Mouse (Mus musculus) lung, postnatal 0 days (tissue): ENCODE data around the gene Polr3e. TPM values are rescaled to one million over a fixed set of nuclear protein-coding genes. Genes with fewer than 3 reads are reported as not detected.
"Not testable (repeated sequence)": the region's sequence is repeated elsewhere in the genome, so short reads cannot be mapped to it uniquely, and the experiment has no call there.

Source experiments
- ATAC-seq: fragments of 200-750 bp; cut with Nextera tagmentation; 2 replicates; pipeline ENCODE4 v1.8.0; 2017; ENCODE audit warnings: moderate library complexity
- DNase-seq: peaks from one replicate; pipeline ENCODE4 v3.0.0-alpha.2; 2016; ENCODE audit warnings: low spot score
- H3K27ac ChIP-seq: fragments of 300-500 bp; sonication (generic); 2 replicates; pipeline ENCODE4 v1.5.1; 2014; ENCODE audit warnings: antibody characterized with exemption, mild to moderate bottlenecking, low read length, mixed read lengths
- H3K27me3 ChIP-seq: fragments of 300-500 bp; sonication (generic); replicated peaks from 2 replicates; pipeline ENCODE4 v1.6.1; 2014; ENCODE audit warnings: low read length, mixed read lengths; ENCODE audit not compliant: insufficient read depth
- H3K36me3 ChIP-seq: fragments of 300-500 bp; sonication (generic); 2 replicates; pipeline ENCODE4 v1.6.1; 2014; ENCODE audit warnings: low read length, mixed read lengths; ENCODE audit not compliant: insufficient read depth
- H3K4me1 ChIP-seq: fragments of 300-500 bp; sonication (generic); 2 replicates; pipeline ENCODE4 v1.6.1; 2014; ENCODE audit warnings: antibody characterized with exemption, low read depth, low read length, mixed read lengths; ENCODE audit not compliant: insufficient read depth
- H3K4me2 ChIP-seq: fragments of 300-500 bp; sonication (generic); replicated peaks from 2 replicates; pipeline ENCODE4 v1.6.1; 2014; ENCODE audit warnings: low read depth, mild to moderate bottlenecking, low read length, moderate library complexity, mixed read lengths
- H3K4me3 ChIP-seq: fragments of 300-500 bp; sonication (generic); 2 replicates; pipeline ENCODE4 v1.5.1; 2014; ENCODE audit warnings: low read depth, low read length
- H3K9ac ChIP-seq: fragments of 300-500 bp; sonication (generic); replicated peaks from 2 replicates; pipeline ENCODE4 v1.6.1; 2014; ENCODE audit warnings: low read depth, mild to moderate bottlenecking
- H3K9me3 ChIP-seq: fragments of 300-500 bp; sonication (generic); 2 replicates; pipeline ENCODE4 v1.6.1; 2016; ENCODE audit warnings: low read length, mixed read lengths
- CTCF ChIP-seq: IDR thresholded peaks from 2 replicates; pipeline ENCODE4 v1.5.1; 2016; ENCODE audit warnings: antibody characterized with exemption, mild to moderate bottlenecking
- EP300 ChIP-seq: IDR thresholded peaks from 2 replicates; pipeline ENCODE4 v1.6.1; 2016; ENCODE audit warnings: antibody characterized with exemption, mild to moderate bottlenecking, control low read depth
- WGBS: fragments of 180-500 bp; shearing (Covaris S2); extraction: QIAGEN DNeasy Blood & Tissue Kit; methylation state at CpG from one replicate; pipeline ENCODE4 v1.1.7; 2014; 5-methylcytosine and 5-hydroxymethylcytosine counted together
- polyA plus RNA-seq: library from polyadenylated mRNA; unstranded; fragments of >200 nt; fragmentation: Nextera tagmentation; extraction: Ambion mirVana; gene quantifications from 2 replicates; pipeline ENCODE4 v1.2.1, GENCODE M21; 2015

The Polr3e gene
- polyA plus RNA-seq, 1 experiment from 2014 or later, result 14.6 TPM

DNA sequence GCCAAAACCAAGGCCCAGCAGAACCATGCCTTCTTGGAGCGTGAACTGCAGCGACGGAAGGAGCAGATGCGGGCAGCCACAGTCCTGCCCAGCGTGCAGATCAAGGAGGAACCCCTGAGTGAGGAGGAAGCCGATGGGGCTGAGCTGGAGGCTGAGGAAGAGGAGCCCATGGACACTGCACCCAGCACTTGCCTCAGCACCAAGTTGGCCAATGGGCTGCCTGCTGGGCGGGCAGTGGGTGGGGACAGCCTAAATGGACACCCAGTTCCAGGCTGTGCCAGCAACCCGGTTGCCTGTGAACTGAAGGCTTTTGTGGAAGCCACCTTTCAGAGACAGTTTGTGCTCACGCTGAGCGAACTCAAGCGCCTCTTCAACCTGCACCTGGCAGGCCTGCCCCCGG lies 22.8 kb downstream of the Polr3e start:
- Histone ChIP-seq H3K4me1 (no peaks in the 10 kb centered on the region), H3K9ac (no peak overlapping the region), H3K4me2 (no peak overlapping the region), H3K4me3 (no peak overlapping the region), H3K36me3 (peaks cover 41% of the 10 kb centered on the region), H3K27ac (no peak overlapping the region), H3K9me3 (no peaks in the 10 kb centered on the region), H3K27me3 (no peaks in the 10 kb centered on the region)
- DNase-seq, result no peak
- TF ChIP-seq EP300 (no peak), CTCF (no peak)
- WGBS, result 94% methylated on average over 12 of the region's 12 CpGs
- no peak for ATAC-seq

DNA sequence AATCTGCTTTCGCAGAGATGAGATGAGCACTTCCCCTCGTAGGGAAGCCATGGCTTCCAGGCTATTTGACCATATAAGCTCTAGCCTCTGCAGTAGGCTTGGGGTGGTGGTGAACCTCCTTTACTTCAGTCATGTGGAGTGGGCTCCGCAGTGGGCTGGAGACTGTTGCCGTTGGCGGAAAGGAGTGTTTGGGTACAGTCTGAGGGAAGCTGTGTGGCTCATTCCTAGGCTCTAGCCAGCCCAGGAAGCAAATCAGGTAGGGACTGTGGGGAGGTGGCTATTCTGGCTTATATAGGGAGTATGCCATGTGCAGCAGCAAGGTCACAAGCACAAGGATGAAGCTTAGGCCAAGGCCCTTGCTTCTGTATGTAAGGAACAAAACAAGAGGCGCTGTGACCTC lies 23.7 kb downstream of the Polr3e start:
- H3K4me3 ChIP-seq, result no peak overlapping the region
- H3K9me3 ChIP-seq, result no peaks in the 10 kb centered on the region
- H3K27ac ChIP-seq, result no peak overlapping the region
- H3K36me3 ChIP-seq, result peaks cover 43% of the 10 kb centered on the region
- no peaks in the 10 kb centered on the region for H3K27me3 ChIP-seq
- ATAC-seq (no peak), DNase-seq (no peak)
- no peak overlapping the region for H3K4me2 ChIP-seq
- TF ChIP-seq CTCF, result no peak
- no peak for TF ChIP-seq EP300
- H3K9ac ChIP-seq, result no peak overlapping the region
- H3K4me1 ChIP-seq, result no peaks in the 10 kb centered on the region
- 90% methylated on average over 6 of the region's 6 CpGs for WGBS

DNA sequence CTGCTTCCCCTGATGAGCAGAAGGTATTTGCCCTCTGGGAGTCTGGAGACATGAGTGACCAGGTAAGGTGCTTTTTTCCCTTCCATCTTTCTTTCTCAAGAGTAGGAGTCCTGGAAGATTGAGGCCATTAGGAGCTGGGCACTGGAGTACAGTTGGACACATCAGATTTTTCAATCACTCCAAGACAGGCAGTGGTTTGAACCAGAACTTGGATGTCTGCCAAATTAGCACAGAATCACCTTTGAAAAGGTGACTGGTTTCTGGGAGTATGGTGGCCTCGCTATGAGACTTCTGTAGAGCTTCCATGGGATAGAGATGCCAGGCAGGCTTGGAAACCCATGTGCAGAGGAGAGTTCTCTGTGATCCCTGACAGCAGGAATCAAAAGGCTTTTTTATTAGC lies 25.0 kb downstream of the Polr3e start:
- peaks cover 43% of the 10 kb centered on the region for H3K36me3 ChIP-seq

DNA sequence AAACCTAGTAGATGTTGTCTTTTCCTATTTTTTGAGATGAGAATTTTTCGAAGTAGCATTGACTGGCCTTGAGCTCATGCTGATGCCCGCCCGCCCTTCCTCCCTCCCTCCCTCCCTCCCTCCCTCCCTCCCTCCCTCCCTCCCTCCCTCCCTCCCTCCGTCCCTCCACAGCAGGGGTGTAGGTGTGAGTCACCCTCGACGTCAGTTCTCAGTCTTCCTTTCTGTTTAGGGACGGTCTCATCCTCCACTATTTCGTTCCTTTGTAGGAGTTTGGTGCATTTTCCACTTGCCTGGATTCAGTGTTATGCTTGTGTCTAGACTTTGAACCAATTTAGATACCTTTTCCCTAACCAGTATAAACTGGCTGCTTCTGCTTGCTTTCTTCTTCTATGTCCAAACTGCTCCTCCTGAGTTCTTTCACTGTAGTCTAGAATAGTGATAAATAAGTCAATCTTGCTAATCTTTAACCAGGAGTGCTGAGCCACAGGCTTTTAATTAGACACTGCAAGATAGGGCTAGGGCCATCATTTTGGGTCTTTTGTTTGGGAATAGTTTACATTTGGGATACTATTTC lies 26.5 kb downstream of the Polr3e start:
- Histone ChIP-seq H3K4me3 (no peak overlapping the region), H3K4me2 (no peak overlapping the region), H3K27me3 (no peaks in the 10 kb centered on the region), H3K4me1 (no peaks in the 10 kb centered on the region), H3K36me3 (peaks cover 37% of the 10 kb centered on the region), H3K27ac (no peak overlapping the region), H3K9me3 (no peaks in the 10 kb centered on the region), H3K9ac (no peak overlapping the region)
- TF ChIP-seq CTCF, result no peak
- no peak for TF ChIP-seq EP300
- DNase-seq (no peak), ATAC-seq (no peak)
- 83% methylated on average over 4 of the region's 8 CpGs for WGBS

More for the DNA sequence above, 25.0 kb downstream of the Polr3e start:
- no peaks in the 10 kb centered on the region for H3K4me1 ChIP-seq
- DNase-seq (no peak), ATAC-seq (no peak)
- no peaks in the 10 kb centered on the region for H3K27me3 ChIP-seq
- no peaks in the 10 kb centered on the region for H3K9me3 ChIP-seq
- H3K4me3 ChIP-seq, result no peak overlapping the region
- 85% methylated on average over 1 of the region's 1 CpGs for WGBS
- no peak overlapping the region for H3K9ac ChIP-seq
- H3K27ac ChIP-seq, result no peak overlapping the region
- no peak overlapping the region for H3K4me2 ChIP-seq
- TF ChIP-seq EP300 (no peak), CTCF (no peak)

- WGBS, result 84% methylated on average over 7 of the region's 7 CpGs
- H3K27me3 ChIP-seq, H3K27ac ChIP-seq, H3K4me3 ChIP-seq, ATAC-seq, H3K9ac ChIP-seq, H3K9me3 ChIP-seq, H3K4me2 ChIP-seq, H3K36me3 ChIP-seq, DNase-seq, H3K4me1 ChIP-seq: not testable (repeated sequence)
Measured at GRCm38 (mm10) chr7:120953591-120953990, 36.0 kb downstream of the Polr3e start.

GRCm38 (mm10) chr7:120960116-120960515 lies 42.6 kb downstream of the Polr3e start:
- no peak for TF ChIP-seq EP300
- TF ChIP-seq CTCF, result no peak
- Histone ChIP-seq H3K9ac (no peak overlapping the region), H3K27ac (no peak overlapping the region), H3K4me2 (no peak overlapping the region), H3K4me1 (no peaks in the 10 kb centered on the region), H3K36me3 (no peaks in the 10 kb centered on the region; the same call in 1 of the 2 replicates), H3K27me3 (no peaks in the 10 kb centered on the region), H3K9me3 (no peaks in the 10 kb centered on the region), H3K4me3 (no peak overlapping the region)
- DNase-seq (no peak), ATAC-seq (no peak)
- WGBS, result 79% methylated on average over 2 of the region's 2 CpGs

DNA sequence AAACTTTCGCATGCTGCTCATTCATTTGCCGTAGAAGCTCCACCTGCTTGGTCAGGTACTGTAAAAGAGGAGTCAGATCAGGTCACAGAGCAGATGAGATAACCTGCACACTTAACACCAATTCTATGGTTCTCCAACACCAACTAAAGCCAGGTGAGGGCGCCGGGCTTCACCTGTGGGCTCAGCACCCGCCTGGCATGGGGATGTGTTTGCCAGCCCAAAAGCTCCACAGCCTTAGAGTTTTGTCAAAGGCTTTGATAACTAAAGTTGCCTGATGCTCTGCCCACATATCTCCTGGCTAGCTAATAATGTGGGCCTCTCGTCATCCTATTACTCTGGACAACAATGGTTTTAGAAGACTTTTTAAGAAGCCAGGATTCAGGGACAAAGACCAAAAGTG lies 43.1 kb downstream of the Polr3e start:
- TF ChIP-seq EP300 (no peak), CTCF (peak; percentile 36)
- Histone ChIP-seq H3K27me3 (no peaks in the 10 kb centered on the region), H3K4me2 (no peak overlapping the region), H3K9me3 (no peaks in the 10 kb centered on the region), H3K4me3 (no peak overlapping the region), H3K27ac (no peak overlapping the region), H3K9ac (no peak overlapping the region), H3K4me1 (no peaks in the 10 kb centered on the region), H3K36me3 (no peaks in the 10 kb centered on the region; the same call in 1 of the 2 replicates)
- DNase-seq, result no peak
- 83% methylated on average over 6 of the region's 6 CpGs for WGBS
- no peak for ATAC-seq
